Mouse (Mus musculus) heart, embryonic 11.5 days (tissue): ENCODE measurements around the gene Negr1. TPM values are rescaled to one million over a fixed set of nuclear protein-coding genes. Genes with fewer than 3 reads are reported as not detected.

ENCODE experiments used
- ATAC-seq: fragments of 200-750 bp; cut with Nextera tagmentation; replicated peaks from 2 replicates; pipeline ENCODE4 v1.8.0; 2017; ENCODE audit warnings: moderate library complexity; ENCODE audit not compliant: insufficient number of reproducible peaks, low FRiP score, low TSS enrichment
- H3K27ac ChIP-seq: fragments of 300-500 bp; sonication (generic); 2 replicates; pipeline ENCODE4 v1.5.1; 2014; ENCODE audit warnings: mild to moderate bottlenecking, low read depth, low read length
- H3K27me3 ChIP-seq: fragments of 300-500 bp; sonication (generic); 2 replicates; pipeline ENCODE4 v1.6.1; 2014; ENCODE audit warnings: mild to moderate bottlenecking, low read length, mixed read lengths; ENCODE audit not compliant: control insufficient read depth, insufficient read depth
- H3K36me3 ChIP-seq: fragments of 300-500 bp; sonication (generic); 2 replicates; pipeline ENCODE4 v1.6.1; 2014; ENCODE audit warnings: mild to moderate bottlenecking, low read length, moderate library complexity, mixed read lengths; ENCODE audit not compliant: control insufficient read depth, insufficient read depth
- H3K4me1 ChIP-seq: fragments of 300-500 bp; sonication (generic); 2 replicates; pipeline ENCODE4 v1.6.1; 2014; ENCODE audit warnings: low read length; ENCODE audit not compliant: control insufficient read depth, insufficient read depth
- H3K4me2 ChIP-seq: fragments of 300-500 bp; sonication (generic); 2 replicates; pipeline ENCODE4 v1.6.1; 2014; ENCODE audit warnings: mild to moderate bottlenecking, moderate library complexity
- H3K4me3 ChIP-seq: fragments of 300-500 bp; sonication (generic); 2 replicates; pipeline ENCODE4 v1.5.1; 2014; ENCODE audit warnings: low read depth, low read length
- H3K9ac ChIP-seq: fragments of 300-500 bp; sonication (generic); 2 replicates; pipeline ENCODE4 v1.6.1; 2014; ENCODE audit warnings: mild to moderate bottlenecking, low read depth, low read length, moderate library complexity
- H3K9me3 ChIP-seq: fragments of 300-500 bp; sonication (generic); replicated peaks from 2 replicates; pipeline ENCODE4 v1.6.1; 2016; ENCODE audit warnings: low read length; ENCODE audit not compliant: control insufficient read depth
- WGBS: fragments of 180-500 bp; shearing (Covaris S2); extraction: QIAGEN DNeasy Blood & Tissue Kit; methylation state at CpG from one replicate; pipeline ENCODE4 v1.1.7; 2014; ENCODE audit not compliant: insufficient replicate concordance; 5-methylcytosine and 5-hydroxymethylcytosine counted together
- polyA plus RNA-seq: library from polyadenylated mRNA; unstranded; fragments of >200 nt; fragmentation: Nextera tagmentation; extraction: Ambion mirVana; gene quantifications from 2 replicates; pipeline ENCODE4 v1.2.1, GENCODE M21; 2014

Gene Negr1
- polyA plus RNA-seq, 1 experiment from 2014 or later = 2.6 TPM

DNA sequence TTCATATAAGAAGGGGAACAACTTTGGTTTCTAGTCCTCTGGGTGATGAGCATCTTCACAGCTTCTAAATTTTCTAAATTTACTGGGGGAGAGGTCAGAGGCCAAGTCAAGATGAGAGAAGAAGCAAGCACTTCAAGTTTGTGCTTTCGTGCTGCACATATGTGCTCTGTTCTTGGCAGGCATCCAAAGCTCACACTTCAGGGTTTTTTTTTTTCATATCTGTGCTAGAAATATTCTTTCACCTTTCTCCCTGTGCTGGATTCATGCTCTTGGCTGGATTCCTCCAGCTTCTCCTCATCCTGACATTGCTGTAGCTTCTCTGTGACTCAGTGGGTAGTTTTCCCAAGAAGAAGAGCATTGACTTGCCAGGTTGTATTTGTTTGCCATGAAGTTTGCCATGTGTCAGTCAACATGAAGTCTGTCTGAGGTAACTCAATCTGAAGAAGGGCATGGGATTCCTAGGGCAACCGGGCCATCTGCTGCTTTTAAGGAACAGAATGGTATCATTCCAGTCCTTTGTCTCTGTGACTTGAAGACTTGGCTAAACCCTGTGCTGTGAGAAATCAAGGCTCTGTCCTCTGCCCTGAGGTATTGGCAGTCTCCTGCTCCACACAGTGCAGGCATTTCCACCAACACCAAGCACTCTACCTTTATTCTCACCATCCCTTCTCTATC lies 204.7 kb downstream of the Negr1 start:
- H3K27me3 ChIP-seq = no peaks in the 10 kb centered on the region
- 40% methylated on average over 2 of the region's 2 CpGs for WGBS

GRCm38 (mm10) chr3:156771626-156772025 lies 210.0 kb downstream of the Negr1 start:
- ATAC-seq = no peak
- H3K4me2 ChIP-seq = no peak overlapping the region
- H3K4me3 ChIP-seq = no peak overlapping the region
- no peaks in the 10 kb centered on the region for H3K36me3 ChIP-seq
- WGBS = 81% methylated on average over 2 of the region's 2 CpGs
- H3K9ac ChIP-seq = no peak overlapping the region
- no peak overlapping the region for H3K27ac ChIP-seq
- no peaks in the 10 kb centered on the region for H3K4me1 ChIP-seq
- H3K27me3 ChIP-seq = no peaks in the 10 kb centered on the region
- H3K9me3 ChIP-seq = no peaks in the 10 kb centered on the region

More for the DNA sequence above, 204.7 kb downstream of the Negr1 start:
- ATAC-seq = no peak
- H3K4me2 ChIP-seq = no peak overlapping the region
- H3K36me3 ChIP-seq = no peaks in the 10 kb centered on the region
- H3K4me3 ChIP-seq = no peak overlapping the region
- no peak overlapping the region for H3K9ac ChIP-seq
- no peaks in the 10 kb centered on the region for H3K9me3 ChIP-seq
- H3K27ac ChIP-seq = no peak overlapping the region
- no peaks in the 10 kb centered on the region for H3K4me1 ChIP-seq

- no peak overlapping the region for H3K27ac ChIP-seq
- no peaks in the 10 kb centered on the region for H3K36me3 ChIP-seq
- no peaks in the 10 kb centered on the region for H3K9me3 ChIP-seq
- no peak overlapping the region for H3K4me3 ChIP-seq
- H3K9ac ChIP-seq = no peak overlapping the region
- H3K27me3 ChIP-seq = no peaks in the 10 kb centered on the region
- H3K4me2 ChIP-seq = no peak overlapping the region
- ATAC-seq = no peak
- WGBS = 53% methylated on average over 1 of the region's 1 CpGs
- H3K4me1 ChIP-seq = no peaks in the 10 kb centered on the region
Measured at GRCm38 (mm10) chr3:156772057-156772456, 210.5 kb downstream of the Negr1 start.

GRCm38 (mm10) chr3:156784309-156784852 lies 222.8 kb downstream of the Negr1 start:
- ATAC-seq = no peak
- no peaks in the 10 kb centered on the region for H3K27me3 ChIP-seq
- no peak overlapping the region for H3K4me2 ChIP-seq
- no peak overlapping the region for H3K4me3 ChIP-seq
- no peaks in the 10 kb centered on the region for H3K36me3 ChIP-seq
- no peak overlapping the region for H3K9ac ChIP-seq
- no peak overlapping the region for H3K27ac ChIP-seq
- WGBS = 52% methylated on average over 1 of the region's 1 CpGs
- H3K9me3 ChIP-seq = no peaks in the 10 kb centered on the region
- H3K4me1 ChIP-seq = no peaks in the 10 kb centered on the region

DNA sequence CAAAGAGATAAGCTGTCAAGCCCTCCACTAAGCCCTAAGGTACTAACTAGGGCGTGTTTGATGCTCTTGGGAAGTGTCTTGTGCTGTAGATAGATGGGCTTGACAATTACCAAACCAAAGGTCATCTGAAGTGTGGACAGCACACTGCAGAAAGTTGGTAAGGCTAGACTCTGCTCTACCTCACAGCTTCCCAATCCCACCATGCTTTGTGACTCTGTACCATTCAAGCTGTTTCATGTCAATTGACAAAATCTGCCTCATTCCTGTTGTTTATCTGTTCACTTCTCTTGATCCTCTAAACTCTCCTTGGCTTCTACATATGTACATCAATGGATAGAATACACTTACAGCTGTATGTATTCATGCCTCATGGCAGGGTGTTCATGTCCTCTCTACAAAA lies 224.8 kb downstream of the Negr1 start:
- ATAC-seq = no peak
- no peaks in the 10 kb centered on the region for H3K27me3 ChIP-seq
- H3K36me3 ChIP-seq = no peaks in the 10 kb centered on the region
- 29% methylated on average over 1 of the region's 1 CpGs for WGBS
- no peak overlapping the region for H3K4me2 ChIP-seq
- H3K9me3 ChIP-seq = no peaks in the 10 kb centered on the region
- H3K4me1 ChIP-seq = no peaks in the 10 kb centered on the region
- no peak overlapping the region for H3K9ac ChIP-seq
- H3K4me3 ChIP-seq = no peak overlapping the region
- H3K27ac ChIP-seq = no peak overlapping the region

DNA sequence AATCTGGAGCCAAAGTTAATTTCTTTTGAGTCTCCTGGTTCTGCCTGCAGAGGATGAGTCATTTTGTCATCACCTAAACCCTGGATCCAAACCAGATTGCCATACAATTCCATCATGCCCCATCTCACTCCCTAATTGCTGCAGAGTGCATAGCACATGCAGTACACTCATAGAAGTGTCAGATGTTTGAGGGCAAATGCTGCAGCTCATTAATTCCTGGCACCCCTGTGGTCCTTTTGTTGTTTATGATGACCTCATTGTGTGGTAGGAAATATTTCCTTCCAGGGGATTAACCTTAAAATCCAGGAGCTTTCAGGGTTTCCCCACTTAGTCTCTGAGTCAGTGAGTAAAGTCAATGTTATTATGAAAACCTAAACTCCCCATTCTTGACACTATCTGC lies 229.6 kb downstream of the Negr1 start:
- Histone ChIP-seq H3K27ac (no peak overlapping the region), H3K9ac (no peak overlapping the region), H3K27me3 (no peaks in the 10 kb centered on the region), H3K36me3 (no peaks in the 10 kb centered on the region), H3K4me1 (no peaks in the 10 kb centered on the region), H3K9me3 (no peaks in the 10 kb centered on the region), H3K4me3 (no peak overlapping the region), H3K4me2 (no peak overlapping the region)
- no peak for ATAC-seq

DNA sequence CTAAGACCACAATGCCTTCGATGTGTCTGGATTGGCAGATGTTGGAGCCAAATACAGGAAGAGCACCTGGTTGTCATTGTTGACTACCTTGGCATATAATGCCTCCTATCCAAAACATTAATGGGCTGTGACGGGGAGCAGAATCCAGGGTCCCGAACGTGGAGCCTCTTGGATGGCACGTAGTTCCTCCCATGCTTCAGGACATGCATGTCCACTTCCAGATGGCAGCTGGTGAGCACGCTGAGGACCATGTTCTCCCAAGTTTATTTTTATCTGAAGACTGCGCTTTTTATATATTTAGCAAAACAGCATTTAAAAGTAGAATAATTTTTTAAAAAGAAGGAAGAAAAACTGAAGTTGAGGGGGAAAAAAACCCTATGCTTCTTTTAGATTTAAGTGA lies 231.1 kb downstream of the Negr1 start:
- Histone ChIP-seq H3K27me3 (no peaks in the 10 kb centered on the region), H3K36me3 (no peaks in the 10 kb centered on the region), H3K4me3 (no peak overlapping the region), H3K4me1 (no peaks in the 10 kb centered on the region), H3K9me3 (no peaks in the 10 kb centered on the region), H3K4me2 (no peak overlapping the region), H3K9ac (no peak overlapping the region), H3K27ac (no peak overlapping the region)
- 86% methylated on average over 7 of the region's 7 CpGs for WGBS
- ATAC-seq = no peak

DNA sequence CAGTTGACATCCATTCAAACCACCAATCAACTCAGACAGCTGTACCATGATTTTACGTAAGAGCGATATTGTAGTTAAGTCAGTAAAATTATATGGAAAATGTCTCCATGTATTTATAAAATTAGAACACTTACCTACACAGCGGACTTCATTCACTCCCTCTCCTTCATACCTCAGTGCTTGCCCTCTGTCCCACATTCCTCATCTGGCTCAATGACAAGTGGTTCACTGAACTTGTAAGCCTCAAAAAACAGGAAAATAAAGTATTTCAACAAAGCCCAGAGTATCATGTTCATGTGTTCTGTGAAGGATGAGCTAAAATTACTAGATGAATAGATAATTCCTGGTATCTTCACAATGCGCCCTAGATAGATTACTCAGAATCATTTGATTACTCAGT lies 232.5 kb downstream of the Negr1 start:
- no peak overlapping the region for H3K9ac ChIP-seq
- H3K27ac ChIP-seq = no peak overlapping the region
- no peaks in the 10 kb centered on the region for H3K9me3 ChIP-seq
- H3K36me3 ChIP-seq = no peaks in the 10 kb centered on the region
- no peaks in the 10 kb centered on the region for H3K4me1 ChIP-seq
- H3K4me2 ChIP-seq = no peak overlapping the region
- H3K4me3 ChIP-seq = no peak overlapping the region
- 94% methylated on average over 4 of the region's 4 CpGs for WGBS
- ATAC-seq = no peak
- no peaks in the 10 kb centered on the region for H3K27me3 ChIP-seq

GRCm38 (mm10) chr3:156794610-156795009 lies 233.0 kb downstream of the Negr1 start:
- Histone ChIP-seq H3K4me2 (no peak overlapping the region), H3K4me3 (no peak overlapping the region), H3K4me1 (no peaks in the 10 kb centered on the region), H3K27ac (no peak overlapping the region), H3K27me3 (no peaks in the 10 kb centered on the region), H3K36me3 (no peaks in the 10 kb centered on the region), H3K9ac (no peak overlapping the region), H3K9me3 (no peaks in the 10 kb centered on the region)
- 45% methylated on average over 2 of the region's 2 CpGs for WGBS
- no peak for ATAC-seq
